ENCODE assay signal across 23 mouse cellular contexts in the genomic region with DNA sequence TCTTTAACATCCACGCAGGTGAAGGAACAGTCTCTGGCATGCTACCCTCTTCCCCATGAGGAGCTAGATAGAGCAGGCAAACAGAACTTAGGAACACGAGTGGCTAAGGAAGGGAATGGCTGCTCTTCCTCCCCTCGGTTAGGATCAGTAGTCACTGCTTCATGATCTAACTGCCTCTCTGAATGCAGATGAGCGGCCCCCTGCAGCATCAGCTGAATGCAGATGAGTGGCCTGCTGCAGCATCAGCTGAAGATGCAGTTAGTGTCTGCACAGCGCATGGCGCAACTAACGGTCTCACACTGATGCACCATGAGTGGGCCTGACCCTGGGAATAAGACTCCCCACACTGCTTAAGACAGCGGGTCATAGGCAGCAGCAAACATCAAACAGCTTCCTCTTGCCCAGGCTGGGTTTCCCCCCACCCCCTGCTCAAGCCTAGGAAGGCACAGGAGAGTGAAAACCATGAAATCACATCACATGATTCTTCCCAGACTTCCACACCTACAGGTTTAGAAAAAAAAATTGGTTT. TPM values are rescaled to one million over a fixed set of nuclear protein-coding genes. Genes with fewer than 3 reads are reported as not detected.
A peak's percentile ranks its signal among the peaks of the same experiment; 100 is the strongest.
DNase-seq lines count a peak whose midpoint lies in the region; ATAC-seq and TF ChIP-seq lines count a peak whose summit lies in the region.
"Had no signal": no experiment of that assay in that cellular context is flagged by ENCODE, and none has a peak within 500 bp of the region (broad histone marks: within the 10 kb centered on the region; RNA-seq: fewer than 3 reads in every experiment).

No protein-coding gene starts in this region.

- no peaks in the 10 kb centered on the region for H3K4me1 ChIP-seq in forebrain, embryonic 14.5 days (ENCODE audit: control insufficient read depth, insufficient read depth, low read length)
- H3K4me1 ChIP-seq in forebrain, embryonic 15.5 days = no peaks in the 10 kb centered on the region
- H3K4me1 ChIP-seq in testis, adult 2 months (ENCODE audit: control insufficient read depth, insufficient read depth, low read length) = no peaks in the 10 kb centered on the region; the same call in 1 of the 2 replicates
- H3K4me1 ChIP-seq in midbrain, embryonic 14.5 days (ENCODE audit: control insufficient read depth, insufficient read depth, low read length) = 0 out of 2 replicates have a peak, but pooled peaks cover 3% of the 10 kb centered on the region
- H3K4me1 ChIP-seq in cerebellum, adult 2 months (ENCODE audit: control insufficient read depth, insufficient read depth, low read length) = no peaks in the 10 kb centered on the region
- H3K4me1 ChIP-seq: embryonic facial prominence, embryonic 12.5 days; liver, embryonic 13.5 days; stomach, embryonic 15.5 days had no signal

- no peak overlapping the region for H3K9ac ChIP-seq in forebrain, embryonic 14.5 days (ENCODE audit: low read length)
- H3K9ac ChIP-seq in forebrain, embryonic 15.5 days (replicated peaks) = no peak overlapping the region
- H3K9ac ChIP-seq in midbrain, embryonic 14.5 days (replicated peaks; ENCODE audit: low read length) = no peak overlapping the region
- H3K9ac ChIP-seq: embryonic facial prominence, embryonic 12.5 days; liver, embryonic 13.5 days; neural tube, embryonic 12.5 days; stomach, embryonic 15.5 days had no signal

- TF ChIP-seq CTCF in testis, adult 2 months (IDR thresholded peaks at IDR 0.05; ENCODE audit: control insufficient read depth, insufficient read depth, insufficient replicate concordance, low read depth, low read length) = no peak
- no peak for TF ChIP-seq CTCF in cerebellum, adult 2 months (IDR thresholded peaks at IDR 0.05; ENCODE audit: borderline replicate concordance, insufficient read depth, low read depth, low read length)

- ATAC-seq in forebrain, embryonic 14.5 days = no peak
- ATAC-seq in forebrain, embryonic 15.5 days (replicated peaks) = no peak
- no peak for ATAC-seq in midbrain, embryonic 14.5 days (ENCODE audit: low FRiP score, low TSS enrichment)

- H3K4me2 ChIP-seq in forebrain, embryonic 14.5 days (ENCODE audit: low read length) = no peak overlapping the region
- no peak overlapping the region for H3K4me2 ChIP-seq in forebrain, embryonic 15.5 days (replicated peaks)
- H3K4me2 ChIP-seq in midbrain, embryonic 14.5 days (ENCODE audit: low read length) = no peak overlapping the region
- H3K4me2 ChIP-seq: embryonic facial prominence, embryonic 12.5 days; liver, embryonic 13.5 days; neural tube, embryonic 12.5 days; stomach, embryonic 15.5 days had no signal

- no peak for TF ChIP-seq POLR2A in testis, adult 2 months (IDR thresholded peaks at IDR 0.05; ENCODE audit: control insufficient read depth, low read depth, low read length)
- TF ChIP-seq POLR2A in cerebellum, adult 2 months (IDR thresholded peaks at IDR 0.05; ENCODE audit: borderline replicate concordance, insufficient read depth, low read length) = no peak

- WGBS in forebrain, embryonic 14.5 days = 55% methylated on average over 8 of the region's 8 CpGs
- WGBS in forebrain, embryonic 15.5 days = 55% methylated on average over 8 of the region's 8 CpGs
- WGBS in midbrain, embryonic 14.5 days = 35% methylated on average over 8 of the region's 8 CpGs
- whole genome bisulfite sequencing in cerebellum, adult 2 months = 37% methylated on average over 8 of the region's 8 CpGs

- H3K27ac ChIP-seq in forebrain, embryonic 14.5 days (ENCODE audit: low read depth, low read length) = no peak overlapping the region
- H3K27ac ChIP-seq in forebrain, embryonic 15.5 days (replicated peaks) = no peak overlapping the region
- H3K27ac ChIP-seq in testis, adult 2 months (ENCODE audit: control insufficient read depth, insufficient read depth, low read depth, low read length) = peak overlapping the region; percentile 67
- H3K27ac ChIP-seq in midbrain, embryonic 14.5 days (replicated peaks; ENCODE audit: low read depth, low read length) = peak overlapping the region; percentile 34; the same call in 1 of the 2 replicates
- H3K27ac ChIP-seq in cerebellum, adult 2 months (ENCODE audit: insufficient read depth, low read length) = no peak overlapping the region
- H3K27ac ChIP-seq: embryonic facial prominence, embryonic 12.5 days; gastrocnemius, adult 2 months; liver, embryonic 13.5 days; neural tube, embryonic 12.5 days; stomach, embryonic 15.5 days had no signal

- no peak overlapping the region for H3K4me3 ChIP-seq in forebrain, embryonic 14.5 days (ENCODE audit: low read depth, low read length)
- H3K4me3 ChIP-seq in forebrain, embryonic 15.5 days = no peak overlapping the region
- H3K4me3 ChIP-seq in testis, adult 2 months (ENCODE audit: control insufficient read depth, low read depth, low read length) = peak overlapping the region; percentile 88
- no peak overlapping the region for H3K4me3 ChIP-seq in midbrain, embryonic 14.5 days (replicated peaks; ENCODE audit: low read depth, low read length)
- no peak overlapping the region for H3K4me3 ChIP-seq in cerebellum, adult 2 months (replicated peaks; ENCODE audit: insufficient read depth, low read depth, low read length)
- H3K4me3 ChIP-seq: embryonic facial prominence, embryonic 12.5 days; gastrocnemius, adult 2 months; liver, embryonic 13.5 days; neural tube, embryonic 12.5 days; stomach, embryonic 15.5 days had no signal

- no peaks in the 10 kb centered on the region for H3K9me3 ChIP-seq in forebrain, embryonic 14.5 days (replicated peaks; ENCODE audit: control insufficient read depth, low read length)
- no peaks in the 10 kb centered on the region for H3K9me3 ChIP-seq in forebrain, embryonic 15.5 days
- no peaks in the 10 kb centered on the region for H3K9me3 ChIP-seq in midbrain, embryonic 14.5 days (ENCODE audit: control insufficient read depth, low read length)
- H3K9me3 ChIP-seq: embryonic facial prominence, embryonic 12.5 days; liver, embryonic 13.5 days; neural tube, embryonic 12.5 days; stomach, embryonic 15.5 days had no signal

- DNase-seq in forebrain, embryonic 14.5 days (ENCODE audit: low spot score) = peak; percentile 8
- no peak for DNase-seq in testis, postnatal 10 days (ENCODE audit: low spot score)
- peak; percentile 62 for DNase-seq in midbrain, embryonic 14.5 days
- DNase-seq in cerebellum, adult 2 months = no peak
- DNase-seq in thymus, adult 18-20 months = no peak
- DNase-seq in spleen, postnatal 4 days (ENCODE audit: low spot score in 2 of 2) = no peak
- DNase-seq: adrenal gland, adult 2 months; cerebellum, adult 11-12 months; cerebellum, postnatal 25 days; gastrocnemius, adult 2 months; kidney, adult 9 months; kidney, postnatal 25 days; layer of hippocampus, postnatal 36 days; liver, embryonic 13.5 days; lung, adult 2 months; lung, postnatal 14 days; right cerebral cortex, adult 18-20 months; right cerebral cortex, postnatal 4 days had no signal

- no peaks in the 10 kb centered on the region for H3K27me3 ChIP-seq in forebrain, embryonic 14.5 days (replicated peaks; ENCODE audit: control insufficient read depth, insufficient read depth, low read length)
- H3K27me3 ChIP-seq in forebrain, embryonic 15.5 days = no peaks in the 10 kb centered on the region
- no peaks in the 10 kb centered on the region for H3K27me3 ChIP-seq in testis, adult 2 months (ENCODE audit: control insufficient read depth, insufficient read depth, low read length)
- H3K27me3 ChIP-seq in midbrain, embryonic 14.5 days (ENCODE audit: control insufficient read depth, insufficient read depth, low read length) = no peaks in the 10 kb centered on the region
- no peaks in the 10 kb centered on the region for H3K27me3 ChIP-seq in cerebellum, adult 2 months (ENCODE audit: control insufficient read depth, insufficient read depth, low read length)
- H3K27me3 ChIP-seq: embryonic facial prominence, embryonic 12.5 days; liver, embryonic 13.5 days; neural tube, embryonic 12.5 days; stomach, embryonic 15.5 days had no signal

- H3K36me3 ChIP-seq in forebrain, embryonic 14.5 days (ENCODE audit: control insufficient read depth, insufficient read depth, low read length) = peaks cover 9% of the 10 kb centered on the region; the same call in 1 of the 2 replicates
- H3K36me3 ChIP-seq in forebrain, embryonic 15.5 days = peaks cover 4% of the 10 kb centered on the region; the same call in 1 of the 2 replicates
- H3K36me3 ChIP-seq in testis, adult 2 months (ENCODE audit: control insufficient read depth, insufficient read depth, low read length) = no peaks in the 10 kb centered on the region
- H3K36me3 ChIP-seq in midbrain, embryonic 14.5 days (ENCODE audit: control insufficient read depth, insufficient read depth, low read length) = peaks cover 33% of the 10 kb centered on the region

RNA-seq across cellular contexts. Expression of a gene that starts 31.6 kb away (rescaled TPM):
- 25.6 and 27.3 TPM in 2 replicates for polyA plus RNA-seq in forebrain, embryonic 14.5 days (2014; fragmentation: Nextera tagmentation; extraction: Ambion mirVana)
- 24.7 and 25.8 TPM in 2 replicates for polyA plus RNA-seq in forebrain, embryonic 15.5 days (2015; fragmentation: Nextera tagmentation; extraction: Ambion mirVana)
- 238 and 272 TPM in 2 replicates for polyA plus RNA-seq in testis, adult 2 months (2012; rRNA removed)
- polyA plus RNA-seq in midbrain, embryonic 14.5 days (2014; fragmentation: Nextera tagmentation; extraction: Ambion mirVana) = 30.2 and 30.4 TPM in 2 replicates
- polyA plus RNA-seq in cerebellum, adult 2 months (2012; rRNA removed) = 33.8 and 36.9 TPM in 2 replicates

Comparison
In these comparisons a context has a peak if more than half of its experiments do, and no peak if none do; other contexts are left out.
1. DNase-seq: peak in forebrain, embryonic 14.5 days (single experiment) and midbrain, embryonic 14.5 days (single experiment); none in testis, postnatal 10 days (single experiment), cerebellum, adult 2 months (0 of 2), thymus, adult 18-20 months (0 of 2) and spleen, postnatal 4 days (0 of 2).
2. H3K27ac ChIP-seq: peak in testis, adult 2 months (single experiment) and midbrain, embryonic 14.5 days (single experiment); none in forebrain, embryonic 14.5 days (single experiment), forebrain, embryonic 15.5 days (single experiment) and cerebellum, adult 2 months (single experiment).